Mouse (Mus musculus) neural tube, embryonic 11.5 days (tissue): ENCODE results near the gene Fam207a. TPM values are rescaled to one million over a fixed set of nuclear protein-coding genes. Genes with fewer than 3 reads are reported as not detected.

Experiments
- ATAC-seq: fragments of 200-750 bp; cut with Nextera tagmentation; 2 replicates; pipeline ENCODE4 v1.8.0; 2017; ENCODE audit warnings: moderate number of reproducible peaks, mild to moderate bottlenecking, moderate TSS enrichment, moderate library complexity; ENCODE audit not compliant: insufficient read depth, low FRiP score, low TSS enrichment
- DNase-seq: peaks from one replicate; pipeline ENCODE4 v3.0.0-alpha.2; 2015; ENCODE audit warnings: low spot score
- H3K27ac ChIP-seq: fragments of 300-500 bp; sonication (generic); 2 replicates; pipeline ENCODE4 v1.5.1; 2014; ENCODE audit warnings: low read depth, mild to moderate bottlenecking, low read length
- H3K27me3 ChIP-seq: fragments of 300-500 bp; sonication (generic); 2 replicates; pipeline ENCODE4 v1.6.1; 2014; ENCODE audit warnings: mild to moderate bottlenecking, low read length, mixed read lengths; ENCODE audit not compliant: control insufficient read depth, insufficient read depth
- H3K36me3 ChIP-seq: fragments of 300-500 bp; sonication (generic); 2 replicates; pipeline ENCODE4 v1.6.1; 2014; ENCODE audit warnings: mild to moderate bottlenecking, low read length, moderate library complexity, mixed read lengths; ENCODE audit not compliant: control insufficient read depth, insufficient read depth
- H3K4me1 ChIP-seq: fragments of 300-500 bp; sonication (generic); 2 replicates; pipeline ENCODE4 v1.6.1; 2014; ENCODE audit warnings: low read length, mixed read lengths; ENCODE audit not compliant: control insufficient read depth, insufficient read depth
- H3K4me2 ChIP-seq: fragments of 300-500 bp; sonication (generic); 2 replicates; pipeline ENCODE4 v1.6.1; 2014; ENCODE audit warnings: low read depth, mild to moderate bottlenecking, moderate library complexity
- H3K4me3 ChIP-seq: fragments of 300-500 bp; sonication (generic); 2 replicates; pipeline ENCODE4 v1.5.1; 2014; ENCODE audit warnings: low read depth, low read length
- H3K9ac ChIP-seq: fragments of 300-500 bp; sonication (generic); 2 replicates; pipeline ENCODE4 v1.6.1; 2014; ENCODE audit warnings: mild to moderate bottlenecking, low read length
- H3K9me3 ChIP-seq: fragments of 300-500 bp; sonication (generic); 2 replicates; pipeline ENCODE4 v1.6.1; 2016; ENCODE audit warnings: low read length; ENCODE audit not compliant: control insufficient read depth
- WGBS: fragments of 180-500 bp; shearing (Covaris S2); extraction: QIAGEN DNeasy Blood & Tissue Kit; methylation state at CpG from one replicate; pipeline ENCODE4 v1.1.7; 2014; 5-methylcytosine and 5-hydroxymethylcytosine counted together
- polyA plus RNA-seq: library from polyadenylated mRNA; unstranded; fragments of >200 nt; fragmentation: Nextera tagmentation; extraction: Ambion mirVana; gene quantifications from 2 replicates; pipeline ENCODE4 v1.2.1, GENCODE M21; 2014

Fam207a gene
- polyA plus RNA-seq, 1 experiment from 2014 or later = 49.0 TPM

- H3K27ac ChIP-seq = no peak overlapping the region
- no peak overlapping the region for H3K4me3 ChIP-seq
- H3K9ac ChIP-seq = no peak overlapping the region
- no peaks in the 10 kb centered on the region for H3K4me1 ChIP-seq
- ATAC-seq = no peak
- H3K36me3 ChIP-seq = no peaks in the 10 kb centered on the region
- no peak for DNase-seq
- H3K27me3 ChIP-seq = no peaks in the 10 kb centered on the region
- no peak overlapping the region for H3K4me2 ChIP-seq
- 93% methylated on average over 5 of the region's 5 CpGs for WGBS
- no peaks in the 10 kb centered on the region for H3K9me3 ChIP-seq
These were observed 36.6 kb upstream of the Fam207a start for GRCm38 (mm10) chr10:77552162-77552561.

DNA sequence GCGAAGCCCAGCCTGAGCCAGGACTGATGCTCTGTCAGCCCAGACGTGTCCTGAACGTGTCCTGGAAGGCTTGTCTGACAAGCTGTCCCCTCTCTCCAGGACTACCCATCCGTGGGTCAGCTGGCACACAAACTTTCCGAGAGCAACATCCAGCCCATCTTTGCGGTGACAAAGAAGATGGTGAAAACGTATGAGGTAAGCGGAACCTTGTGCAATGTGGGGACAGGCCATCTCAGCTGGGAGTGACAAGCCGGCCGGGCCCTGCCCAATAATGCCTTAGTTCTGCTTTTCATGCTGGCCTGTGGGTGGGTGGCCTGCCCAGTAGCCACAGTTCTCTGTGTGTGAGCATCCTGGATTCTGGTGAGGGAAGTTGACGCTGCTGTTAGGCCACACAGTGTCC, 35.3 kb upstream of the Fam207a start:
- no peaks in the 10 kb centered on the region for H3K36me3 ChIP-seq
- no peak overlapping the region for H3K4me2 ChIP-seq
- H3K9ac ChIP-seq = no peak overlapping the region
- no peak for ATAC-seq
- 77% methylated on average over 11 of the region's 11 CpGs for WGBS
- no peak overlapping the region for H3K4me3 ChIP-seq
- H3K27ac ChIP-seq = no peak overlapping the region
- H3K4me1 ChIP-seq = no peaks in the 10 kb centered on the region
- no peaks in the 10 kb centered on the region for H3K9me3 ChIP-seq
- no peak for DNase-seq
- H3K27me3 ChIP-seq = no peaks in the 10 kb centered on the region

- ATAC-seq (no peak), DNase-seq (no peak)
- 88% methylated on average over 10 of the region's 10 CpGs for WGBS
- Histone ChIP-seq H3K4me3 (no peak overlapping the region), H3K36me3 (no peaks in the 10 kb centered on the region), H3K27me3 (no peaks in the 10 kb centered on the region), H3K9ac (no peak overlapping the region), H3K4me2 (no peak overlapping the region), H3K9me3 (no peaks in the 10 kb centered on the region), H3K4me1 (no peaks in the 10 kb centered on the region), H3K27ac (no peak overlapping the region)
These were observed 33.0 kb upstream of the Fam207a start for GRCm38 (mm10) chr10:77548576-77548975.

GRCm38 (mm10) chr10:77544916-77545315, 29.3 kb upstream of the Fam207a start:
- Histone ChIP-seq H3K4me1 (no peaks in the 10 kb centered on the region), H3K9me3 (no peaks in the 10 kb centered on the region), H3K27me3 (no peaks in the 10 kb centered on the region), H3K4me2 (no peak overlapping the region), H3K4me3 (no peak overlapping the region), H3K36me3 (no peaks in the 10 kb centered on the region), H3K9ac (no peak overlapping the region), H3K27ac (no peak overlapping the region)
- DNase-seq (no peak), ATAC-seq (no peak)
- WGBS = 78% methylated on average over 5 of the region's 5 CpGs

- no peak for ATAC-seq
These were observed 27.6 kb upstream of the Fam207a start for GRCm38 (mm10) chr10:77543226-77543625.

DNA sequence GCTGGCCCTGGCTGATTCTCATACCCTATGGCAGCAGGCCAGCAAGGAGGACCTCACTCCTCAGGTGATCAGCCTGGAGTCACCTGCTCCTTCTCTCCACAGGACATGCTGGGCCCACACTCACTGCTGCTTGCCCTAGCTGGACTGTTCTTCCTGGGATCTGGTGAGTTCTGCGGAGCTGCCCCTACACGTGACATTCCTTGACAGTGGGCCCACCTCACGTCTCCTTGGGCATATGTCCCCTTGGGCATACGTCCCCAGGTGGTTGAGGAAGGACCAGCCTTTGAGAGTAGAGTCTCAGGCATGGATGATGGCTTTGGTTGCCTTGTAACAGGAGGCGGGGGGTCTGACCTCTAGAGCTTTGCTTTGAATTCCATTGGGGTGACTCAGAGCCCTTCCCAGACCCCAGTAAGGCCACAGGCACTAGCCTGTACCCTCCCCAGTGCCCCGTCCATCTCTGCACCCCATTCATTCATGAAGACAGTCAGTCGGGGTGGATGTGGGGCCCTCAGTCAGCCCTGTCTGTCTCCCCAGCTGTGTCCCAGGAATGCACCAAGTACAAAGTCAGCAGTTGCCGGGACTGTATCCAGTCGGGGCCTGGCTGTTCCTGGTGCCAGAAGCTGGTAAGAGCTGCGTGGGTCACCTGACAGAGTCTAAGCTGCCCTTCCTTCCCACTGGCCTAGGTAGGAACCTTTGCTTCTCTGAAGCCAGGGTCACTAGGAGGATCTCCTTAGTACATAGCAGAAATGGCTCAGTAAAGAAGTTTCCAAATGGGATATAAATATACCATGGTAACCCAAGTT, 26.5 kb upstream of the Fam207a start:
- no peak overlapping the region for H3K27ac ChIP-seq
- no peak for ATAC-seq
- no peaks in the 10 kb centered on the region for H3K27me3 ChIP-seq
- no peaks in the 10 kb centered on the region for H3K4me1 ChIP-seq
- H3K9ac ChIP-seq = no peak overlapping the region
- H3K4me2 ChIP-seq = no peak overlapping the region
- no peak for DNase-seq
- WGBS = 84% methylated on average over 10 of the region's 10 CpGs
- H3K36me3 ChIP-seq = no peaks in the 10 kb centered on the region
- no peaks in the 10 kb centered on the region for H3K9me3 ChIP-seq
- H3K4me3 ChIP-seq = no peak overlapping the region

More at GRCm38 (mm10) chr10:77543226-77543625, 27.6 kb upstream of the Fam207a start:
- H3K4me3 ChIP-seq = no peak overlapping the region
- no peaks in the 10 kb centered on the region for H3K9me3 ChIP-seq
- DNase-seq = peak; percentile 50
- H3K27me3 ChIP-seq = no peaks in the 10 kb centered on the region
- no peaks in the 10 kb centered on the region for H3K4me1 ChIP-seq
- no peak overlapping the region for H3K9ac ChIP-seq
- no peak overlapping the region for H3K4me2 ChIP-seq
- no peaks in the 10 kb centered on the region for H3K36me3 ChIP-seq
- 49% methylated on average over 7 of the region's 7 CpGs for WGBS
- H3K27ac ChIP-seq = no peak overlapping the region

- WGBS = 88% methylated on average over 4 of the region's 4 CpGs
- Histone ChIP-seq H3K4me1 (no peaks in the 10 kb centered on the region), H3K36me3 (no peaks in the 10 kb centered on the region), H3K9me3 (no peaks in the 10 kb centered on the region), H3K4me2 (no peak overlapping the region), H3K27me3 (no peaks in the 10 kb centered on the region), H3K4me3 (no peak overlapping the region), H3K9ac (no peak overlapping the region), H3K27ac (no peak overlapping the region)
- DNase-seq (no peak), ATAC-seq (no peak)
These were observed 25.1 kb upstream of the Fam207a start for GRCm38 (mm10) chr10:77540576-77541102.

DNA sequence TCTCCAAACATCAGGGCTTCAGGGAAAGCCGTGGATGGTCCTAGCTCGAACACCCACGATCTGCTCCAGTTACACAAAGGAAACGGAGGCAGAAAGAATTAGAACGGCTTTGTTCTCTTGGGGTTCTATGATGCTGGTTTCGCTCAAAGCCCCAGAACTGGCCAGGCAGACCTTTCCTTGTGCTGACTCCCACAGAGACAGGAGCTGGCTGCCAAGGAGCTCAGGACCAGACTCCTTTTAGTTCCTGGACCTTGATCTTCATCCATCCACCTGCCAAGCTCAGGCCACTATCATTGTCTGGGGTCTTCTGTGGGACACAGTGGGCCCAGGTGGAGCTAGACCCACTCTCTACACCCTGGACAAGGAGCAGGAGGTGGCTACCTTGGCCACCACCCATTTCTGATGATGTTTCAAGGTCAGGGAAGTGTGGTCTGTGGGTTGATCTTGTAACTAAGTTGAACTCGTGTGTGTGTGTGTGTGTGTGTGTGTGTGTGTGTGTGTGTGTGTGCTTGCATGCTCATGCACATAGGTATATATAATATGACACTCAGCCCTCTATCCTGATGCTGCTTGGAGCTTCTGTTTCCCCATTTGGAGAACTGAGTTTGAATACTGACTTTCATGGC, 23.8 kb upstream of the Fam207a start:
- Histone ChIP-seq H3K4me2 (no peak overlapping the region), H3K9me3 (no peaks in the 10 kb centered on the region), H3K27ac (no peak overlapping the region), H3K9ac (no peak overlapping the region), H3K4me3 (no peak overlapping the region), H3K27me3 (no peaks in the 10 kb centered on the region), H3K36me3 (no peaks in the 10 kb centered on the region), H3K4me1 (no peaks in the 10 kb centered on the region)
- DNase-seq = no peak
- 86% methylated on average over 7 of the region's 7 CpGs for WGBS
- ATAC-seq = no peak
